Mouse (Mus musculus) MN1 (cell line): ENCODE measurements at regions not wholly inside any gene's neighbourhood (a gene's known extent, or its start where the extent isn't known, plus 50 kb on each side); places are given as distances from the start of the nearest gene placed in this dataset.

Source experiments
- DNase-seq: peaks from one replicate; pipeline ENCODE4 v3.0.0-alpha.2; 2016; ENCODE audit warnings: low spot score

GRCm38 (mm10) chr6:14358280-14358679, 396.8 kb downstream of the Ppp1r3a start:
- DNase-seq: no peak
